Mouse (Mus musculus) liver, embryonic 15.5 days (tissue): ENCODE measurements around the gene Nprl3. TPM values are rescaled to one million over a fixed set of nuclear protein-coding genes. Genes with fewer than 3 reads are reported as not detected.

Experiments used
- ATAC-seq: fragments of 200-750 bp; cut with Nextera tagmentation; 2 replicates; pipeline ENCODE4 v1.8.0; 2017; ENCODE audit warnings: moderate number of reproducible peaks, mild to moderate bottlenecking, moderate library complexity; ENCODE audit not compliant: insufficient read depth
- H3K27ac ChIP-seq: fragments of 300-500 bp; sonication (generic); replicated peaks from 2 replicates; pipeline ENCODE4 v1.5.1; 2015; ENCODE audit warnings: mild to moderate bottlenecking, inconsistent platforms
- H3K27me3 ChIP-seq: fragments of 300-500 bp; sonication (generic); 2 replicates; pipeline ENCODE4 v1.6.1; 2015; ENCODE audit warnings: mild to moderate bottlenecking, inconsistent platforms
- H3K36me3 ChIP-seq: fragments of 300-500 bp; sonication (generic); replicated peaks from 2 replicates; pipeline ENCODE4 v1.6.1; 2015; ENCODE audit warnings: moderate library complexity, mild to moderate bottlenecking, inconsistent platforms
- H3K4me1 ChIP-seq: fragments of 300-500 bp; sonication (generic); replicated peaks from 2 replicates; pipeline ENCODE4 v1.6.1; 2015; ENCODE audit warnings: inconsistent platforms
- H3K4me2 ChIP-seq: fragments of 300-500 bp; sonication (generic); 2 replicates; pipeline ENCODE4 v1.6.1; 2015; ENCODE audit warnings: moderate library complexity, mild to moderate bottlenecking, inconsistent platforms
- H3K4me3 ChIP-seq: fragments of 300-500 bp; sonication (generic); replicated peaks from 2 replicates; pipeline ENCODE4 v1.5.1; 2015; ENCODE audit warnings: mild to moderate bottlenecking, inconsistent platforms
- H3K9ac ChIP-seq: fragments of 300-500 bp; sonication (generic); 2 replicates; pipeline ENCODE4 v1.6.1; 2015; ENCODE audit warnings: moderate library complexity, mild to moderate bottlenecking, inconsistent platforms
- H3K9me3 ChIP-seq: fragments of 300-500 bp; sonication (generic); replicated peaks from 2 replicates; pipeline ENCODE4 v1.6.1; 2016; ENCODE audit warnings: inconsistent platforms
- WGBS: fragments of 180-500 bp; shearing (Covaris S2); methylation state at CpG from one replicate; pipeline ENCODE4 v1.1.7; 2015; ENCODE audit warnings: mixed read lengths; ENCODE audit not compliant: insufficient replicate concordance; 5-methylcytosine and 5-hydroxymethylcytosine counted together
- polyA plus RNA-seq: library from polyadenylated mRNA; unstranded; fragments of >200 nt; fragmentation: Nextera tagmentation; extraction: Ambion mirVana; gene quantifications from 2 replicates; pipeline ENCODE4 v1.2.1, GENCODE M21; 2015

The Nprl3 gene
- polyA plus RNA-seq, 1 experiment from 2014 or later: 28.1 TPM

DNA sequence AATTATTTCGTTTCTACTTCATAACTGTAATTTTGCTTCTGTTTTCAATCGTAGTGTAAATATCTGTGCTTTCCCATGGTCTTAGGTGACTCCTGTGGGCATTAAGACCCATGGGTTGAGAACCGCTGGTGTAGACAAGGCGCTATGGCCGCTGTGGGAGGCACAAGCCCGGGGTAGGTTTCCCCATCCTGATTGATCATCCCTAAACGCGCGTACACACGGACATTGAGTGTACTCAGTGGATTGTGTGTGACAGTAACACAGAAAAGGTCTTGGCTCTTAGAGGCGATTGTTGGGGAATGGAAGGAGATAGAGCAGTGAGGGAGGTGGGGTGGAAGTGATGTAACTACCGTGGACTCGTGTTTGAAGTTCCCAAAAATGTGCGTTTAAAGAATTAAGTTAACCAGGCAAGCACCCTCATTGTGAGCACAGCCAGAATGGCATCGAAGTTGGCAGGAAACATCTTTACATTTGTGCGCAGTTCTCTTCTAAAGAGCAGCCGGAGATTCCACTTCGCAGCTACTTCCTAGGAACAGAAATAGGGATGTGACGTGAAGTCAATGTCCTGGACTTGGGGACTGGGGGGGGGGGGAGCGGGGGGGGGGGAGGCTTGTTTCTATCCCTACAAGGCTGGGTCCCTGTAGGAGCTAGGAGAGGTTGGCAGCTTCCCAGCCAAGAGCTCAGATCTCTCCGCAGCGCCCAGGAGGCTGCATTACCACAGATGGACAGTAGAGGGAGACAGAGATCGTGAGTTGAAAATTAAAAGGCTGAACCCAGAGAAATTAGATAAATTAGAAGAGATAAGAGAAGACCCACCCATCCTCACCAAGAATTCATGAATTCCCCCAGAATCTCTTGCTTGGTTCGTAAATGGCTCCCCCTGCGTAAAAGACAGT is 85.3 kb downstream of the Nprl3 start:
- Histone ChIP-seq H3K4me1 (peaks cover 3% of the 10 kb centered on the region), H3K4me2 (no peak overlapping the region), H3K9me3 (no peaks in the 10 kb centered on the region), H3K27me3 (peaks cover 12% of the 10 kb centered on the region; the same call in 1 of the 2 replicates), H3K9ac (no peak overlapping the region), H3K4me3 (no peak overlapping the region), H3K27ac (no peak overlapping the region), H3K36me3 (no peaks in the 10 kb centered on the region)
- no peak for ATAC-seq
- 40% methylated on average over 24 of the region's 25 CpGs for WGBS

DNA sequence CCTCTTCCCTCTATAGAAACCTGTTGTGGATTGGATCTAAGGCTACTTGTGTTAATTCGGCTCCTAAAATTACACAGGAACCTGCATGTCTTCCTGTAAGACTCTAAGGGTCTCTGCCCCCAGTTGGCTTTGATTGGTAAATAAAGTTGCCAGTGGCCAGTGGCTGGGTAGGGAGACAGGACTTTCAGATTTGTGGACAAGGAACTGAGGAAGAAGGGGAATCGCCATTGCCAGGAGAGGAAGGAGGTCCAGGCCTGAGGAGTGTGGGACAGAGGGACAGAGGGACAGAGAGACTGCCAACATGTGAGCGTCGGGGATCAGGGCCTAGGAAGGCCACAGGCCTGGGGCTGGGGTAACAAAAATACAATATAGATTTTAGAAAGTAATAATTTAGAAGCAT is 86.3 kb downstream of the Nprl3 start:
- no peak for ATAC-seq
- no peaks in the 10 kb centered on the region for H3K36me3 ChIP-seq
- 65% methylated on average over 4 of the region's 4 CpGs for whole genome bisulfite sequencing
- H3K4me3 ChIP-seq: no peak overlapping the region
- no peak overlapping the region for H3K9ac ChIP-seq
- H3K27ac ChIP-seq: no peak overlapping the region
- peaks cover 3% of the 10 kb centered on the region for H3K4me1 ChIP-seq
- peaks cover 12% of the 10 kb centered on the region; the same call in 1 of the 2 replicates for H3K27me3 ChIP-seq
- no peaks in the 10 kb centered on the region for H3K9me3 ChIP-seq
- no peak overlapping the region for H3K4me2 ChIP-seq

DNA sequence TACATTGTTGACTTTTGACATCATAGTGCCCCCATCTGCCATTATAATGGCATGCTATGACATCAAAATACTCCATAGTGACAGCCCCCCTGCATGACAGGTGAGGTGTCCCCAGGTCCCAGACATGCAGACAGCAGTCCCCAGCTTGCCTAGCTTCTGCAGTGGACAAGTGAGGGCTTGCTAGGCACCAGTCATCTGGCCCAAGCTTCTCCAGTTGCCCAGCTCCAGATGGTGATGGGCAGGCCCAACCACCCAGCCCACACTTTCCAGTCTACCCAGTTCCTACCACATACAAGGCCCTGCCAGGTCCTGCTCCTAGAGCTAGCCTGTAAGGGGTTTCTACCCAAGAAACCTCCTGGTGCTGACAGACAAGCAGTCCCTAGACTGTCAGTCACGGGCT is 89.0 kb downstream of the Nprl3 start:
- Histone ChIP-seq H3K36me3 (no peaks in the 10 kb centered on the region), H3K4me3 (no peak overlapping the region), H3K4me1 (peaks cover 3% of the 10 kb centered on the region), H3K27ac (no peak overlapping the region), H3K4me2 (no peak overlapping the region), H3K9me3 (no peaks in the 10 kb centered on the region), H3K9ac (no peak overlapping the region), H3K27me3 (0 out of 2 replicates have a peak, but pooled peaks cover 9% of the 10 kb centered on the region)
- no peak for ATAC-seq
- 58% methylated on average over 1 of the region's 1 CpGs for WGBS

Other genes with a start within 250 kb of the Nprl3 start
- 0.02 and 0.13 TPM in 2 replicates for gene Il9r, start 67.4 kb downstream of the Nprl3 start, polyA plus RNA-seq
- 68.7 and 70.1 TPM in 2 replicates for gene Snrnp25, start 62.3 kb downstream of the Nprl3 start, polyA plus RNA-seq
- gene Rhbdf1, start 45.4 kb downstream of the Nprl3 start, polyA plus RNA-seq: 5.1 and 8.0 TPM in 2 replicates
- 18.3 and 19.6 TPM in 2 replicates for gene Mpg, start 41.2 kb downstream of the Nprl3 start, polyA plus RNA-seq
- gene Hba-x, start 8.7 kb upstream of the Nprl3 start, polyA plus RNA-seq: 72.6 and 109 TPM in 2 replicates
- 74,460 and 76,487 TPM in 2 replicates for gene Hba-a1, start 15.8 kb upstream of the Nprl3 start, polyA plus RNA-seq
- gene Hbq1b, start 19.3 kb upstream of the Nprl3 start, polyA plus RNA-seq: 139 and 151 TPM in 2 replicates
- gene Hba-a2, start 28.8 kb upstream of the Nprl3 start, polyA plus RNA-seq: 175,652 and 176,876 TPM in 2 replicates
- gene Hbq1a, start 32.4 kb upstream of the Nprl3 start, polyA plus RNA-seq: 7.3 and 8.0 TPM in 2 replicates
- 1.0 and 1.1 TPM in 2 replicates for gene Sh3pxd2b, start 80.1 kb upstream of the Nprl3 start, polyA plus RNA-seq
- 3.9 and 4.8 TPM in 2 replicates for gene Ubtd2, start 187.7 kb upstream of the Nprl3 start, polyA plus RNA-seq